Mouse (Mus musculus): ENCODE measurements around the gene Cog1.

DNA sequence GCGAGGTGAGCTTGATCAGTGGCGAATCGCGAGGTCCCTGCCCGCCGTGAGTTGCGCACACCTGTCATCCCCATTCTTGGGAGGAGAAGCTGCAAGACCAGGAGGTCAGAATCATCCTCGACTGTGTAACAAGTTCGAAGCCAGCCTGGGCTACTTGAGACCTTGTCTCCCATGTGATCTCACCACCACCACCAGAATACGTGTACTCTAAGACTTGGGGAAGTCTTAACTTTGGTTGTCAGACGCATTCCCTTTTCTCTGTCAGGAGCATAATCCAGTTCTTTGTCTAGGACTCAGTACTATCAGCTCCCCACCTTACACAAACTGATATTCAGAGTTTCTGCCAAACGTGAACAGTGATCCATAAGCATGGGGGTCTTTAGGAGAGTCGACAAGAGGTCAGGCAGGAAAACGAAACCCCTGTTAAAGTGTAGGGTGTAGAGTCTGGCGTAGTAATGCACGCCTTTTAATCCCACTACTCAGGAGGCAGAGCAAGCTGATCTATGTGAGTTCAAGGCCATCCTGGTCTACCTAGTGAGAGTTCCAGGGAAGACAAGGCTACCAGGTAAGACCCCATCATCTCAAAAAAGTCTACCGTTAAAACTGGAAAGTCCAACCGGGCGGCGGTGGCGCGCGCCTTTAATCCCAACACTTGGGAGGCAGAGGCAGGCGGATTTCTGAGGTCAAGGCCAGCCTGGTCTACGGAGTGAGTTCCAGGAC, 35.9 kb downstream of the Cog1 start:
- TF ChIP-seq CTCF (IDR thresholded peaks at IDR 0.05) (no peak), POLR2A (IDR thresholded peaks at IDR 0.05; ENCODE audit: insufficient read depth, low read depth, low read length) (no peak)
